Mouse (Mus musculus) cerebellum, adult 2 months (tissue): ENCODE measurements around the gene Rps3.

Experiments used
- CTCF ChIP-seq: fragments of 200-500 bp; IDR thresholded peaks from 2 replicates; pipeline ENCODE4 v1.5.1; 2011; ENCODE audit warnings: low read depth, mild to moderate bottlenecking, control low read depth, low read length, moderate library complexity, borderline replicate concordance; ENCODE audit not compliant: insufficient read depth
- POLR2A ChIP-seq: fragments of 200-500 bp; IDR thresholded peaks from 2 replicates; pipeline ENCODE4 v1.6.1; 2011; ENCODE audit warnings: low read length, control low read depth, borderline replicate concordance; ENCODE audit not compliant: insufficient read depth

GRCm38 (mm10) chr7:99504556-99504955, 21.0 kb upstream of the Rps3 start:
- TF ChIP-seq CTCF (no peak), POLR2A (no peak)
